Mouse (Mus musculus): ENCODE measurements around the gene Mob3b. TPM values are rescaled to one million over a fixed set of nuclear protein-coding genes. Genes with fewer than 3 reads are reported as not detected.

Gene Mob3b
- polyA plus RNA-seq, 1 experiment from 2014 or later = 7.2 TPM

- WGBS = 26% methylated on average over 17 of the region's 17 CpGs
- H3K9me3 ChIP-seq = no peaks in the 10 kb centered on the region
- no peaks in the 10 kb centered on the region for H3K36me3 ChIP-seq
- peaks cover 23% of the 10 kb centered on the region; the same call in 1 of the 2 replicates for H3K4me1 ChIP-seq
- no peaks in the 10 kb centered on the region for H3K27me3 ChIP-seq (ENCODE audit: insufficient read depth, poor library complexity, severe bottlenecking)
- H3K27ac ChIP-seq = peak overlapping the region; percentile 47; the same call in 1 of the 2 replicates
- H3K4me3 ChIP-seq = peak overlapping the region; percentile 58
- DNase-seq (ENCODE audit: low spot score) = no peak
Measured at GRCm38 (mm10) chr4:35099210-35099864, 57.9 kb downstream of the Mob3b start.

- Histone ChIP-seq H3K27ac (no peak overlapping the region), H3K4me3 (no peak overlapping the region), H3K27me3 (ENCODE audit: insufficient read depth, poor library complexity, severe bottlenecking) (no peaks in the 10 kb centered on the region), H3K36me3 (no peaks in the 10 kb centered on the region), H3K9me3 (no peaks in the 10 kb centered on the region), H3K4me1 (peaks cover 23% of the 10 kb centered on the region; the same call in 1 of the 2 replicates)
- whole genome bisulfite sequencing = 64% methylated on average over 6 of the region's 6 CpGs
- DNase-seq (ENCODE audit: low spot score) = no peak
Measured at GRCm38 (mm10) chr4:35098552-35098951, 58.7 kb downstream of the Mob3b start.

GRCm38 (mm10) chr4:35096226-35097175 is 60.8 kb downstream of the Mob3b start:
- Histone ChIP-seq H3K36me3 (no peaks in the 10 kb centered on the region), H3K9me3 (no peaks in the 10 kb centered on the region), H3K27ac (no peak overlapping the region), H3K4me1 (peaks cover 23% of the 10 kb centered on the region; the same call in 1 of the 2 replicates), H3K27me3 (ENCODE audit: insufficient read depth, poor library complexity, severe bottlenecking) (no peaks in the 10 kb centered on the region), H3K4me3 (no peak overlapping the region)
- WGBS = 69% methylated on average over 28 of the region's 28 CpGs
- no peak for DNase-seq (ENCODE audit: low spot score)

GRCm38 (mm10) chr4:35092457-35092856 is 64.8 kb downstream of the Mob3b start:
- H3K27me3 ChIP-seq (ENCODE audit: insufficient read depth, poor library complexity, severe bottlenecking) = no peaks in the 10 kb centered on the region
- 81% methylated on average over 3 of the region's 3 CpGs for WGBS
- no peaks in the 10 kb centered on the region for H3K36me3 ChIP-seq
- peaks cover 3% of the 10 kb centered on the region; the same call in 1 of the 2 replicates for H3K4me1 ChIP-seq
- H3K4me3 ChIP-seq = no peak overlapping the region
- H3K27ac ChIP-seq = no peak overlapping the region
- no peak for DNase-seq (ENCODE audit: low spot score)
- H3K9me3 ChIP-seq = no peaks in the 10 kb centered on the region

- 84% methylated on average over 13 of the region's 13 CpGs for WGBS
- no peaks in the 10 kb centered on the region for H3K9me3 ChIP-seq
- no peaks in the 10 kb centered on the region for H3K27me3 ChIP-seq (ENCODE audit: insufficient read depth, poor library complexity, severe bottlenecking)
- DNase-seq (ENCODE audit: low spot score) = no peak
- H3K27ac ChIP-seq = no peak overlapping the region
- no peak overlapping the region for H3K4me3 ChIP-seq
- H3K4me1 ChIP-seq = no peaks in the 10 kb centered on the region
- no peaks in the 10 kb centered on the region for H3K36me3 ChIP-seq
Measured at GRCm38 (mm10) chr4:35091157-35091784, 66.0 kb downstream of the Mob3b start.

- H3K4me3 ChIP-seq = no peak overlapping the region
- H3K4me1 ChIP-seq = no peaks in the 10 kb centered on the region
- H3K27me3 ChIP-seq (ENCODE audit: insufficient read depth, poor library complexity, severe bottlenecking) = no peaks in the 10 kb centered on the region
- H3K9me3 ChIP-seq = no peaks in the 10 kb centered on the region
- DNase-seq (ENCODE audit: low spot score) = no peak
- no peaks in the 10 kb centered on the region for H3K36me3 ChIP-seq
- WGBS = 86% methylated on average over 14 of the region's 14 CpGs
- no peak overlapping the region for H3K27ac ChIP-seq
Measured at GRCm38 (mm10) chr4:35089321-35090316, 67.7 kb downstream of the Mob3b start.

- Histone ChIP-seq H3K27ac (no peak overlapping the region), H3K27me3 (ENCODE audit: insufficient read depth, poor library complexity, severe bottlenecking) (no peaks in the 10 kb centered on the region), H3K4me3 (no peak overlapping the region), H3K36me3 (no peaks in the 10 kb centered on the region), H3K4me1 (peaks cover 4% of the 10 kb centered on the region; the same call in 1 of the 2 replicates), H3K9me3 (no peaks in the 10 kb centered on the region)
- no peak for DNase-seq (ENCODE audit: low spot score)
- 70% methylated on average over 7 of the region's 7 CpGs for WGBS
Measured at GRCm38 (mm10) chr4:35086067-35086700, 71.1 kb downstream of the Mob3b start.

GRCm38 (mm10) chr4:35084060-35084459 is 73.2 kb downstream of the Mob3b start:
- Histone ChIP-seq H3K27ac (no peak overlapping the region), H3K9me3 (no peaks in the 10 kb centered on the region), H3K27me3 (ENCODE audit: insufficient read depth, poor library complexity, severe bottlenecking) (no peaks in the 10 kb centered on the region), H3K4me3 (no peak overlapping the region), H3K4me1 (peaks cover 4% of the 10 kb centered on the region; the same call in 1 of the 2 replicates), H3K36me3 (no peaks in the 10 kb centered on the region)
- no peak for DNase-seq (ENCODE audit: low spot score)
- WGBS = 78% methylated on average over 8 of the region's 8 CpGs

- Histone ChIP-seq H3K27me3 (ENCODE audit: insufficient read depth, poor library complexity, severe bottlenecking) (no peaks in the 10 kb centered on the region), H3K36me3 (no peaks in the 10 kb centered on the region), H3K9me3 (no peaks in the 10 kb centered on the region), H3K27ac (no peak overlapping the region), H3K4me3 (no peak overlapping the region), H3K4me1 (peaks cover 4% of the 10 kb centered on the region; the same call in 1 of the 2 replicates)
- no peak for DNase-seq (ENCODE audit: low spot score)
- 78% methylated on average over 10 of the region's 10 CpGs for WGBS
Measured at GRCm38 (mm10) chr4:35082476-35083114, 74.7 kb downstream of the Mob3b start.

- DNase-seq (ENCODE audit: low spot score) = no peak
- H3K36me3 ChIP-seq = no peaks in the 10 kb centered on the region
- WGBS = 84% methylated on average over 6 of the region's 6 CpGs
- no peak overlapping the region for H3K27ac ChIP-seq
- no peak overlapping the region for H3K4me3 ChIP-seq
- H3K4me1 ChIP-seq = peaks cover 4% of the 10 kb centered on the region; the same call in 1 of the 2 replicates
- H3K27me3 ChIP-seq (ENCODE audit: insufficient read depth, poor library complexity, severe bottlenecking) = no peaks in the 10 kb centered on the region
- H3K9me3 ChIP-seq = no peaks in the 10 kb centered on the region
Measured at GRCm38 (mm10) chr4:35080285-35080684, 77.0 kb downstream of the Mob3b start.

GRCm38 (mm10) chr4:35068739-35069138 is 88.5 kb downstream of the Mob3b start:
- no peak overlapping the region for H3K27ac ChIP-seq
- H3K9me3 ChIP-seq = no peaks in the 10 kb centered on the region
- H3K4me1 ChIP-seq = no peaks in the 10 kb centered on the region
- no peak for DNase-seq (ENCODE audit: low spot score)
- H3K36me3 ChIP-seq = no peaks in the 10 kb centered on the region
- no peak overlapping the region for H3K4me3 ChIP-seq
- H3K27me3 ChIP-seq (ENCODE audit: insufficient read depth, poor library complexity, severe bottlenecking) = no peaks in the 10 kb centered on the region
- 70% methylated on average over 4 of the region's 4 CpGs for WGBS

Data from heart, embryonic 10.5 days (tissue).